Mouse (Mus musculus) G1E (cell line): ENCODE measurements at regions not wholly inside any gene's neighbourhood (a gene's known extent, or its start where the extent isn't known, plus 50 kb on each side); places are given as distances from the start of the nearest gene placed in this dataset.
"Not testable (repeated sequence)": the region's sequence is repeated elsewhere in the genome, so short reads cannot be mapped to it uniquely, and the experiment has no call there.

Source experiments
- CTCF ChIP-seq: IDR thresholded peaks from 2 replicates; pipeline ENCODE4 v1.5.1; 2012; ENCODE audit warnings: low read depth, low read length, inconsistent platforms, mixed read lengths
- GATA1 ChIP-seq: IDR thresholded peaks from 2 replicates; pipeline ENCODE4 v1.6.1; 2012; ENCODE audit warnings: borderline replicate concordance, low read length, inconsistent platforms, mixed read lengths
- GATA2 ChIP-seq: IDR thresholded peaks from 2 replicates; pipeline ENCODE4 v1.6.1; 2012; ENCODE audit warnings: low read depth, low read length, inconsistent platforms, borderline replicate concordance
- TAL1 ChIP-seq: conservative IDR thresholded peaks from 2 replicates; pipeline ENCODE4 v1.6.1; 2012; ENCODE audit warnings: low read depth, low read length, inconsistent platforms, mixed read lengths

DNA sequence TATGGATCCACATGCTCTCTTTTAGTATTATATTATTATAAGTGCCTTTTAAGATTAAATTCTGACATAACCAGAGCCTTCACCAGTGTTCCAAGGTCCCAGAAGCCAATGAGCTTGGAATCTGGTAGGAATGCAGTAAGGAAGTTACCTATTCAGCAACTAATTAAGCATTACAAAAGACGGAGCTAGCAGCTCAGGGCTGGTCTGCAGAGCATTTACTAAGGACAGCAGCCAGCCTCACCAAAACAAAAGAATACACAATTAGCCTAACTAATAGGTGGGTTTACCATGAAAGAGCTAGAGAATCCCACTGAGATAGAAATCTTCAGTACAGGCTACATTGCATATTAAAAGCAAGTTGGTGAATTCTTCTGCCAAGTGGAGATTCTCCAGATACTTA, 164.1 kb downstream of the Rdh14 start:
- not testable (repeated sequence) for TF ChIP-seq CTCF, GATA1, GATA2, TAL1
